Mouse (Mus musculus) layer of hippocampus, adult 18-20 months (tissue): ENCODE measurements around the gene Lrp3. TPM values are rescaled to one million over a fixed set of nuclear protein-coding genes. Genes with fewer than 3 reads are reported as not detected.

Source experiments
- DNase-seq, 2 experiments: peaks; one replicate each; pipeline ENCODE4 v3.0.0; 2022; ENCODE audit warnings: low spot score in 2 of 2
- total RNA-seq, 2 experiments: library from RNA; stranded (reverse); gene quantifications; 2 replicates each; pipeline ENCODE4 v1.2.3; 2021

Gene Lrp3
- total RNA-seq, 2 experiments from 2014 or later, result 75.2 to 77.5 TPM

DNA sequence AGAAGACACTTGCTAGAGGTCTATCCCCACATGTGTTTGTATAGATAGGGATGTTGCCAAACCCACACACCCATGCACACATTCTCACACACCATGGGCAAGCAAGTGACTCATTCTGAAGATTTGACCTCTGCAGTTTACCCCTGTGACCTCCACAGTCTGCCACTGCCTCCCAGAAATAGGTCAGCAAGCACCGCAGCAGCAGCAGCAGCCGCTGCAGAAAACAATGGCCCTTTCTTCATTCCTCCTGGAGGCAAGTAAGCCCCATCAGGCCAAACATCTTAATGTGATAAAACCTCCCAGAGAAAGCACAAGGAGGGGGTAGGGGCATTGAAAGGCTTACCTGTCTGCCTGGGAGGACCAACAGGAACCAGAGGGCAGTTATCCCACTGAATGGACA is 24.0 kb downstream of the Lrp3 start:
- DNase-seq, result no peak

DNA sequence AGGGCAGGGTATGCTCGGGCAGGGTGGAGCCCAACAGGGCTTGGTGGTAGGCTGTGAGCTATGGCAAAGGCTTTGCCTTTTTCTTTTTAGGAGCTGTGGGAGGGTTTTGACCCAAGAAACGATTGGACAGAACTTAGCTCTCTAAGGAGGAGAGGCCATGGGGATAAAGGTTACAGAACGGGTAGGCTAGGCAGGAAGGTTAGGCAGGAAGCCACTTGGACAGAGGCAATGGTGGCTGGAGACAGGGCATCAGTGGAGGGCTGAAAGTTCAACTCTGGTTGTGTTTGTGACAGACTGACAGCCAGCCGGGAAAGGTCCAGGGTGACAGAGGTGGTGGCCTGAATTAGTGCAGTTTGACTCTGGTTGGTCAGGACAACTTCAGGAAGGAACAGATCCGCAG is 25.6 kb downstream of the Lrp3 start:
- no peak for DNase-seq

GRCm38 (mm10) chr7:35185889-35186569 is 29.3 kb downstream of the Lrp3 start, which contains the start of gene Slc7a10:
TSS of gene Slc7a10 (plus strand) at chr7:35186385.
- no peak for DNase-seq

- DNase-seq, result peak in 1 of 2 experiments; percentile 23
Measured at GRCm38 (mm10) chr7:35184833-35185724, 30.2 kb downstream of the Lrp3 start.

GRCm38 (mm10) chr7:35176412-35177381 is 38.6 kb downstream of the Lrp3 start:
- peak in 1 of 2 experiments; percentile 44 for DNase-seq

DNA sequence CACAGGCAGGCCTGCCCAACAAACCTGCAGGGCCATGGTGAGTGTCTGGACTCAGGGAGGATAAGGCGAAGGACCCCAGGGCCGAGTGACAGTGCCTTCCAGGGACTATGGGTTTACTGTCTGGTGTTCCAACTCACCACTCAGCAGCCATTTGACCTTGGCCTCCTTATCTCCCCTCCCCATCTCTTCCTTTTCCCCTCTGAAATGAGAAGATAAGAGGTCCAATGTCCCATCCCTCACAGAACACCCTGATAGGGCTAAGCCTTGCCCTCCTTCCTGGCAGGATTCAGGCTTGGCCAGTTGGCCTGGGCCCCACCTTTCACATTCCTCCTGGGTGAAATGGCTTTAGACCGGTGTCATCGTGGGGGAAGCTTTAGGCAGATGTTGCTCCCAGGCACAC is 39.8 kb downstream of the Lrp3 start:
- DNase-seq, result no peak

DNA sequence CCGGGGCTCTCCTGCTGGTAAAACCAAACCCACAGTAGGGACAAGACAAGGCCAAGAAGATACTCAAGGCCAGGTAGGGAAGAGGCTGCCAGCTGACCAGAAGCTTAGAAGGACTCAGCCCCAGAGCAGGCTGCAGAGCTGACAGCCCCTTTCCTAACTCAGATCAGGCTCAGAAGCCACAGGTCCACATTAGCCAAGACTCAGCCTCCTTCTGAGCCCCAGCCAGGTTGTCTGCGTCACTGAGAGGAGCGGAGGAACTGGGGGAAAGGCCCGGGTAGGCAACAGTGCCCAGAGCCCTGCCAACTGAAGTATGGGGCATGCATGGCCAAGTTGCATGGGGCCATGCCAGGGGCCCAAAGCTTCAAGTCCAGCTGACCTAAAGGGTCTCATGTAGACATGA is 42.8 kb downstream of the Lrp3 start:
- DNase-seq, result no peak

GRCm38 (mm10) chr7:35171867-35172382 is 43.4 kb downstream of the Lrp3 start:
- DNase-seq, result peak; percentile 36 to 88

DNA sequence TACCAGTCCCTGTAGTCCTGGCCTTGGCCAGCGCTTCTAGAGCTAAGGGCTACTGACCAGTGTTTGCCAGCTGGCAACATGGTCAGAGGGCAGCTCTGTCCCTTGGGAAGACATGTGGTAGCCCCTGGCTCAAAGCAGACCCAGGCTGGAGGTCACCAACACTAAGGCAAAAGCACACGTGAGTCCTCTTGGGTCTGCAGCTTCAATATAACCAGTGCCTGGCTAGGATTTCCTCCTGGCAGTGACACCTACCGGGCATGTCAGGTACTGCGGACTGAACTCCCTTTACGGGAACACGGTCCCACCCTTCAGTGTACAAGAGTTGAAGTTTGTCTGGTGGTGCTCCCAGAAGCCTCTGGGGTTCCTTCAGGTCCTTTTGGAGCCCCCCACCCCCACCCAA is 46.0 kb downstream of the Lrp3 start:
- DNase-seq, result peak; percentile 73 to 93

- no peak for DNase-seq
Measured at GRCm38 (mm10) chr7:35167925-35168324, 47.4 kb downstream of the Lrp3 start.

DNA sequence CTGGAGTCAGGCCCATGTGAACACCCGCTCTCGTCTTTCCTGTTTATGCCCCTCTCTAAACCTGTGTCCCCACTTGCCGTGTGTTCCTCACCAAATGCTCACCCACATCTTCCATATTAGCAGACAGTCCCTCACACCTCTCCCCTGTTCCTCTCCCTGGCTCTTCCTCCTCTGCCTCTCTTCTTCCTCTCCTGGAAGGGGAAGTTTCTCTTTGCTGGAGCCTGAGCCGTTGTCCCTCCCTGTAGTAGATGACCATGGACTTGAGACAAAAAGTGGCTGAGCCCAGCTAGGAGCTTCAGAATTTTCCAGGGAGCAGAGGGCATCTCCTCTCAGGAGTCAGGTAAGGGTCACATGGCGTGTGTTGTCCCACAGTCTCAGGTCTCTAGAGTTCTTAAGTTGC is 48.3 kb downstream of the Lrp3 start:
- DNase-seq, result no peak

GRCm38 (mm10) chr7:35164131-35164530 is 51.2 kb downstream of the Lrp3 start:
- no peak for DNase-seq

GRCm38 (mm10) chr7:35163600-35163999 is 51.7 kb downstream of the Lrp3 start:
- DNase-seq, result no peak

DNA sequence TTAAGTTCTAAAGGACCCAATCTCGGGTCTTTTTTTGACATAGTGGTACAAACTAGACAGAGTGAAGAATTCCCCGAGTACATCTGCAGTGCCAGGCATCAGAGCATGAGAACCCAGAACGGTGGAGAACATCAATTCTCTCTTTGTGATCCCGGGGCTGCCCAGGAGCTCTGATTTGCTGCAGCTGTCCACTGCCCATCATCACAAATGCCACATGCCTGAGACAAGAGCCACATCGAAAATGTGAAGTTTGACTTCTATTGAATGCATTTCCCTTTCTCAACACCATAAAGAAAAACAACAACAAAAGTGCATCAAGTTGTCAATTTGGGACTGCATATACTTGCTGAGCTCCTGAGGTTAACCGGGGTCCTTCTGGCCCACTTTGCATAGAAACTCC is 52.9 kb downstream of the Lrp3 start:
- no peak for DNase-seq

DNA sequence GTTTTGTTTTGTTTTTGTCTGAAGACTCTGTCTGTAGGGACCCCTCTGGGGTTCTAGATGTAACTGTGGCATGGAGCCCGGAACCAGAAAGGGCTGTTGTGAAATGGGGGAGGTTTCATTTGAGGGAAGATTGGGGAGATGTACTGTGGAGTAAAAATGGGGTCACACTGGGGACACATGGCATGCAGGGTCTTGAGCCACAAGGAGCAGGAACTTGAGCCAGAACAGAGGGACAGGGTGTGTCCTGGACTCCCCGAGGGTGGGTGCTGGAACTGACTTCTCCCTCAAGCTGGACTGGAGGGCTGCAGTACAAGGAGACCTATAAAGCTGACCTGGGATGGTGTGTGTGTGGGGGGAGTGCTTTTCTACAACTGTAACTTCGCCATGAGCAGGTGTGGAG is 57.8 kb downstream of the Lrp3 start:
- no peak for DNase-seq

DNA sequence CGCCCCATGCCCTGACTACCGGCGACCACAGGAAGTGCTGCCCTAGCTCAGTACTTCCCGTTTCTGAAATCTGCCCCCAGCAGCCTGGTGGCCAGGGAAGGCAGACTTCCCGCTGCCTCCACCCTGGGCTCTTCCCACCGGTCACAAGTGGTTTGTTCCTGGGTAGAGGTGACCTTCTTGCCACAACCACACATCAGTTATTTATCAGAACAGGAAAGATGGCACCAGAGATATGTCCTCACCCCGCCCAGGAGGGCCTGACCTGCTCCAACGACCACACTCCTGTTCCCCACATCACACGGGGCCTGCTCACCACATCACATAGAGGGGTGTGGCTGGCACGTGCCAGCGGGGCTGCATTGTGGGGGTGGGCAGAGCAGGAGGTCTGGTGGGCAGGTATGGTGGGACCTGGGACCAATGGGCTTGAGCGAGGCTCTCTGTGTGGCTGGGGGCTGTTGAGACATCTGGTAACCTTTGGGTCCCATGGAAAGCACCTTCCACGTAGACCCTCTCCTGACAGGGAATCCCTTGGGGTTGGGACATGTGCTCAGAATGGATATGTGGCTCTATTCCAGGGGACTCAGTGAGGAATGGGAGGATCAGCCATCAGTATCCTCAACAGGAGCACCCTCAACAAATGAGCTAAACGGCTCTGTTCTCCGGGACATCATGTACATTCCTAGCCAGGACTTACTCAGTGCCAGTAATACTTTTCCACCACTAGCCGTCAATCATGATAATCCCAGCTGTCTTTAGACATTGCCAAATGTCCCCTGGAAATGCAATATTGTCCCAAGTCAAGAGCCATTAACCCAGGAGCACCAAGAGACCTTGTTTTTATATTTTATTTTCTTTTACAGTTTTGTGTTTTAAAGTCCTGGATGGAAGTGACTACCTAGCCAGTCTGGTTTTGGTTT is 58.5 kb downstream of the Lrp3 start:
- no peak for DNase-seq

DNA sequence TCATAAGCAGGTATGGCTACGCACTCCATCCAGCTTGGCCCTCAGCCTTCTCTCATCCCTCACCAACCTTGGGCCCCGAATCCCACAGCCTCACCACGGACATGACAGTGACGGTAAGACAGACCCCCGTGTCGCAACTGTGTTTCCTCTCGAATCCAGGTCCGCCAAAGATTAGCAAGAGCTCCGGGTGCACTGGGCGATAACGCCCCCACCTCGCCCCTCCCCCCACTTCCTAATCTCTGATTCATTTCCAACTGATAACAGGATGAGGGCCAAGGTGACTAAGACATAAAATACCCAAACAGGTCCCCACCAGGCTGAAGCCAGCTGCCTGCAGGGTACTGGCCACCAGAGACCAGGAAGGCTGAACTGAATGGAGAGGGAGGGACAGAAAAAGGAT is 60.8 kb downstream of the Lrp3 start:
- DNase-seq, result no peak

DNA sequence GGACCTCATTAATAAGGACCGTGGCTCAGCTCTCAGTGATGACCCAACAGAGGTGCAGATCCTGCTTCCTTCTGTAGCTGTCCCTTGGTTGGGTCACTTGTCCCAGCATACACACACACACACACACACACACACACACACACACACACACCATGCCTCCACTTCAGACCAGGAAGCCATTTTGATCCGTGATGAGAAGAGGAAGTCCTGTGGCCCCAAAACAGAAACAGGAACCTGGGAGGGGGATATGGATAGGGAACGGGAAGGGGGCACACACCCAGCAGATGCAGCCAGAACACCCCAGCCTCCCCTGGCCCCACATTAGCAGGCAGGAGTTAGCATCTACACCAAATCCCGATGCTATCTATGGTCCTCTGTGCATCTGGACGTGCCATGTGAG is 64.4 kb downstream of the Lrp3 start:
- DNase-seq, result no peak
